Mouse (Mus musculus) inflammation-experienced regulatory T-cells, adult 16 weeks (primary cell): Measurements from ENCODE around the gene Acadl. TPM values are rescaled to one million over a fixed set of nuclear protein-coding genes. Genes with fewer than 3 reads are reported as not detected.

Source experiments
- polyA plus RNA-seq: library from polyadenylated mRNA; unstranded; fragments of 100-300 nt; shearing (Covaris generic); gene quantifications from one replicate; pipeline ENCODE4 v1.2.1, GENCODE M21; 2017

The Acadl gene
- 45.4 TPM for polyA plus RNA-seq

DNA sequence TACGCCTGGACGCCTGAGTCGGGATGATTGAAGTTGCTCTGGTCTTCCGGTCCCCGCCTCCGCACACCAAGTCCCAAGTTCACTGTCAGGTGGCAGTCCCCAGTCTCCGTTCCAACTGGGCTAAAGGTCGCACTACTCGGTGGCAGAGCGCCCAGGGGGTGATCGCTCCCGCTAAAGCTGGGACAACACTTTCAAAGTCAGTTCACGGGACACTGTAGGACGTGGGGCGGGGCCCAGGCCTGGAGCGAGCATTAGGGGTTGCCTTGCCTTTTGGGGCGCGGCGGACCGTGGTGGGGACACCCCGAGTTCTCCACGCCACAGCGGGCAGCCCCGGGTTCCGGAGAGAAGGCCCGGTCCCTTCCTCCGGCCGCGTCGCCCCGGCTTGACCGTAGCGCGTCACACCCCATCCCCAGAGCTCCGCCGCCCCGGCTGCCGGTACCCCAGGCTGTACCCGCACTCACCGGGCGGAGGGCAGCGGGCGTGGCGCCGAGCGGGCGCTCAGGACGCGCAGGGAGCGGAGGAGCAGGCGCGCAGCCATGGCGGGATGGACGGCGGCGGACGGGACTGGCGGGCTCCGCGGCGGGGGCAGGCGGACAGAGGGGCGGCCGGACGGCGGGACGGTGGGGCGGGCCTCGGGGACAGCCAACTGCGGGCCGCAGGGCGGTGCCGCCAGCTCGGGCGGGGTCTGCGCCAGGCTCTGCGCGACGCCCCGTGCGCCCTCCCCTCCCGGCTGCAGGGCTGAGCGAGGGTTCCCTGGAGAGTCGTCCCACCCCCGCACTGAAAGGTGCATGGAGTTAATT is at the start of gene Acadl:
Gene Acadl (minus strand): TSS at position 566 of the 800 bp plus-strand sequence.

DNA sequence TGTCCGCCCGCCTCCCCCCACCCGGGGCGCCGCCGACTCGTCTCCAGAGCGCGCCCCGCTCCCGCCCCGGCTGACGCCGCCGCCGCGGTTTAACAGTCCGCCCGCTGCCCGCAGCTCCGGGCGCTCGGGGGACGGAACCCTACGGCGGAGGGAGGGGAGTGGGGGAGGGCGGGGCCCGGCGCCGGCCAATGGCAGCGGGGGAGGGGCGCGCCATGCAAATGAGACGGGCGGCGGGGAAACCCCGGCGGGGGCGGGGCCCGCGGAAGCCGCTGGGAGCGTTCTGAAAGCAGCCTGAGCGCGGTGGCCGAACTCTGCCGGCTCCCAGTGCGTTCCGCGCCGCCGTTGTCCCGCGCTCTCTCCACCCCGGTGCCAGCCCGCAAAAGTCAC is 45.6 kb downstream of the Acadl start, which contains the start of gene Kansl1l:
Gene Kansl1l (minus strand): TSS at position 110 of the 387 bp plus-strand sequence.

Other genes with a start within 250 kb of the Acadl start
- gene Rpe, start 162.4 kb downstream of the Acadl start, polyA plus RNA-seq: 58.4 TPM
- 12.8 TPM for gene Kansl1l, start 45.7 kb downstream of the Acadl start, polyA plus RNA-seq
- not detected for gene Myl1, start 82.1 kb upstream of the Acadl start, polyA plus RNA-seq
- 79.2 TPM for gene Lancl1, start 175.6 kb upstream of the Acadl start, polyA plus RNA-seq